Mouse (Mus musculus) midbrain, embryonic 11.5 days (tissue): ENCODE data around the gene Adssl1. TPM values are rescaled to one million over a fixed set of nuclear protein-coding genes. Genes with fewer than 3 reads are reported as not detected.

Experiments
- ATAC-seq: fragments of 200-750 bp; cut with Nextera tagmentation; 2 replicates; pipeline ENCODE4 v1.8.0; 2017; ENCODE audit warnings: moderate TSS enrichment, moderate library complexity; ENCODE audit not compliant: low FRiP score
- DNase-seq: peaks from one replicate; pipeline ENCODE4 v3.0.0; 2015; ENCODE audit warnings: low spot score; ENCODE audit errors: missing footprints
- H3K27ac ChIP-seq: fragments of 300-500 bp; sonication (generic); 2 replicates; pipeline ENCODE4 v1.5.1; 2014; ENCODE audit warnings: low read depth, low read length
- H3K27me3 ChIP-seq: fragments of 300-500 bp; sonication (generic); 2 replicates; pipeline ENCODE4 v1.6.1; 2014; ENCODE audit warnings: mild to moderate bottlenecking, low read length, moderate library complexity, mixed read lengths; ENCODE audit not compliant: control insufficient read depth, insufficient read depth
- H3K36me3 ChIP-seq: fragments of 300-500 bp; sonication (generic); 2 replicates; pipeline ENCODE4 v1.6.1; 2014; ENCODE audit warnings: mild to moderate bottlenecking, low read length, moderate library complexity, mixed read lengths; ENCODE audit not compliant: control insufficient read depth, insufficient read depth
- H3K4me1 ChIP-seq: fragments of 300-500 bp; sonication (generic); 2 replicates; pipeline ENCODE4 v1.6.1; 2014; ENCODE audit warnings: low read length; ENCODE audit not compliant: control insufficient read depth, insufficient read depth
- H3K4me2 ChIP-seq: fragments of 300-500 bp; sonication (generic); 2 replicates; pipeline ENCODE4 v1.6.1; 2014; ENCODE audit warnings: mild to moderate bottlenecking, moderate library complexity
- H3K4me3 ChIP-seq: fragments of 300-500 bp; sonication (generic); 2 replicates; pipeline ENCODE4 v1.5.1; 2014; ENCODE audit warnings: low read depth, low read length
- H3K9ac ChIP-seq: fragments of 300-500 bp; sonication (generic); 2 replicates; pipeline ENCODE4 v1.6.1; 2014; ENCODE audit warnings: low read length
- H3K9me3 ChIP-seq: fragments of 300-500 bp; sonication (generic); 2 replicates; pipeline ENCODE4 v1.6.1; 2016; ENCODE audit warnings: low read length; ENCODE audit not compliant: control insufficient read depth
- WGBS: fragments of 180-500 bp; shearing (Covaris S2); extraction: QIAGEN DNeasy Blood & Tissue Kit; methylation state at CpG from one replicate; pipeline ENCODE4 v1.1.7; 2014; 5-methylcytosine and 5-hydroxymethylcytosine counted together
- polyA plus RNA-seq: library from polyadenylated mRNA; unstranded; fragments of >200 nt; fragmentation: Nextera tagmentation; extraction: Ambion mirVana; gene quantifications from 2 replicates; pipeline ENCODE4 v1.2.1, GENCODE M21; 2014

Adssl1 gene
- polyA plus RNA-seq = 1.9 and 2.7 TPM in 2 replicates

GRCm38 (mm10) chr12:112619686-112620353, at the start of gene Adssl1:
Gene Adssl1, plus strand, starts transcription at chr12:112620045.
- Histone ChIP-seq H3K27ac (no peak within 1 kb of the TSS), H3K4me1 (peaks cover 19% of the 10 kb centered on the region), H3K27me3 (peaks cover 27% of the 10 kb centered on the region)

GRCm38 (mm10) chr12:112570160-112570559, 49.7 kb upstream of the Adssl1 start:
- Histone ChIP-seq H3K36me3 (no peaks in the 10 kb centered on the region), H3K27ac (no peak overlapping the region), H3K27me3 (no peaks in the 10 kb centered on the region), H3K4me1 (0 out of 2 replicates have a peak, but pooled peaks cover 2% of the 10 kb centered on the region), H3K4me2 (no peak overlapping the region), H3K9me3 (no peaks in the 10 kb centered on the region), H3K4me3 (no peak overlapping the region), H3K9ac (no peak overlapping the region)
- DNase-seq = no peak
- 94% methylated on average over 8 of the region's 8 CpGs for WGBS
- ATAC-seq = no peak

More at GRCm38 (mm10) chr12:112619686-112620353, at the start of gene Adssl1:
- no peaks in the 10 kb centered on the region for H3K9me3 ChIP-seq
- ATAC-seq (peak; percentile 45), DNase-seq (peak; percentile 91)
- WGBS = under 1% methylated on average over 55 of the region's 56 CpGs
- no peaks in the 10 kb centered on the region for H3K36me3 ChIP-seq
- H3K9ac ChIP-seq = peak within 1 kb of the TSS; percentile 72
- H3K4me3 ChIP-seq = peak within 1 kb of the TSS; percentile 43
- H3K4me2 ChIP-seq = peak within 1 kb of the TSS; percentile 95

GRCm38 (mm10) chr12:112571064-112571463, 48.8 kb upstream of the Adssl1 start:
- no peak for DNase-seq

GRCm38 (mm10) chr12:112575274-112575986, 44.4 kb upstream of the Adssl1 start:
- DNase-seq = no peak
- Histone ChIP-seq H3K27me3 (no peaks in the 10 kb centered on the region), H3K4me1 (no peaks in the 10 kb centered on the region), H3K9me3 (no peaks in the 10 kb centered on the region), H3K9ac (no peak overlapping the region), H3K4me3 (no peak overlapping the region), H3K36me3 (no peaks in the 10 kb centered on the region), H3K27ac (no peak overlapping the region), H3K4me2 (no peak overlapping the region)
- no peak for ATAC-seq
- 86% methylated on average over 8 of the region's 8 CpGs for WGBS

More at GRCm38 (mm10) chr12:112571064-112571463, 48.8 kb upstream of the Adssl1 start:
- no peak overlapping the region for H3K4me2 ChIP-seq
- H3K4me1 ChIP-seq = no peaks in the 10 kb centered on the region
- H3K9me3 ChIP-seq = no peaks in the 10 kb centered on the region
- H3K9ac ChIP-seq = no peak overlapping the region
- H3K36me3 ChIP-seq = no peaks in the 10 kb centered on the region
- WGBS = 68% methylated on average over 6 of the region's 6 CpGs
- no peak for ATAC-seq
- no peak overlapping the region for H3K4me3 ChIP-seq
- H3K27me3 ChIP-seq = no peaks in the 10 kb centered on the region
- H3K27ac ChIP-seq = no peak overlapping the region

- ATAC-seq = no peak
- no peaks in the 10 kb centered on the region for H3K27me3 ChIP-seq
- no peak overlapping the region for H3K27ac ChIP-seq
- no peaks in the 10 kb centered on the region for H3K4me1 ChIP-seq
- whole genome bisulfite sequencing = 17% methylated on average over 5 of the region's 6 CpGs
- no peak overlapping the region for H3K4me2 ChIP-seq
- H3K9me3 ChIP-seq = no peaks in the 10 kb centered on the region
- no peak overlapping the region for H3K9ac ChIP-seq
- H3K4me3 ChIP-seq = no peak overlapping the region
- DNase-seq = no peak
- no peaks in the 10 kb centered on the region for H3K36me3 ChIP-seq
Observed at GRCm38 (mm10) chr12:112576341-112576740, 43.5 kb upstream of the Adssl1 start.

GRCm38 (mm10) chr12:112576749-112577148, 43.1 kb upstream of the Adssl1 start:
- DNase-seq = no peak
- Histone ChIP-seq H3K4me2 (no peak overlapping the region), H3K9ac (no peak overlapping the region), H3K27me3 (no peaks in the 10 kb centered on the region), H3K4me1 (no peaks in the 10 kb centered on the region), H3K9me3 (no peaks in the 10 kb centered on the region), H3K27ac (no peak overlapping the region), H3K4me3 (no peak overlapping the region), H3K36me3 (no peaks in the 10 kb centered on the region)
- ATAC-seq = no peak
- WGBS = 7% methylated on average over 3 of the region's 3 CpGs

- H3K9me3 ChIP-seq = no peaks in the 10 kb centered on the region
- no peak overlapping the region for H3K9ac ChIP-seq
- ATAC-seq (0 out of 2 replicates have a peak, but pooled peaks have one; percentile 38), DNase-seq (no peak)
- H3K27me3 ChIP-seq = no peaks in the 10 kb centered on the region
- H3K36me3 ChIP-seq = no peaks in the 10 kb centered on the region
- no peak overlapping the region for H3K4me2 ChIP-seq
- H3K27ac ChIP-seq = no peak overlapping the region
- H3K4me3 ChIP-seq = no peak overlapping the region
- WGBS = 71% methylated on average over 6 of the region's 6 CpGs
- H3K4me1 ChIP-seq = no peaks in the 10 kb centered on the region
Observed at GRCm38 (mm10) chr12:112578296-112579090, 41.4 kb upstream of the Adssl1 start.

GRCm38 (mm10) chr12:112579430-112579829, 40.4 kb upstream of the Adssl1 start:
- Histone ChIP-seq H3K9me3 (no peaks in the 10 kb centered on the region), H3K4me3 (no peak overlapping the region), H3K27me3 (no peaks in the 10 kb centered on the region), H3K4me2 (no peak overlapping the region), H3K9ac (no peak overlapping the region), H3K4me1 (no peaks in the 10 kb centered on the region), H3K27ac (no peak overlapping the region), H3K36me3 (no peaks in the 10 kb centered on the region)
- ATAC-seq (no peak), DNase-seq (no peak)
- 46% methylated on average over 5 of the region's 5 CpGs for WGBS
